Mouse (Mus musculus): ENCODE measurements around the gene Diras2. TPM values are rescaled to one million over a fixed set of nuclear protein-coding genes. Genes with fewer than 3 reads are reported as not detected.
"Not testable (repeated sequence)": the region's sequence is repeated elsewhere in the genome, so short reads cannot be mapped to it uniquely, and the experiment has no call there.

Diras2 gene
- polyA plus RNA-seq, 1 experiment, result 0.30 TPM

- Histone ChIP-seq H3K4me2 (ENCODE audit: low read depth) (no peak overlapping the region), H3ac (ENCODE audit: control insufficient read depth, insufficient read length) (no peak overlapping the region), H3K4me3 (no peak overlapping the region), H3K27me3 (ENCODE audit: control insufficient read depth, insufficient read depth, insufficient read length) (no peaks in the 10 kb centered on the region), H3K36me3 (ENCODE audit: control insufficient read depth, insufficient read depth) (no peaks in the 10 kb centered on the region), H3K79me2 (ENCODE audit: control insufficient read depth, insufficient read depth) (no peaks in the 10 kb centered on the region)
- TF ChIP-seq TCF3 (IDR thresholded peaks at IDR 0.05; ENCODE audit: insufficient read length, low read depth) (no peak), POLR2A (IDR thresholded peaks at IDR 0.05; ENCODE audit: insufficient read length, low read depth) (no peak), MYOD1 (IDR thresholded peaks at IDR 0.05; ENCODE audit: control insufficient read depth in 1 of 3, insufficient read length in 2 of 3, low read depth in 2 of 3) (no peak), E2F4 (IDR thresholded peaks at IDR 0.05; ENCODE audit: insufficient read depth) (no peak), REST (IDR thresholded peaks at IDR 0.05; ENCODE audit: insufficient read depth, insufficient read length) (no peak), USF1 (IDR thresholded peaks at IDR 0.05; ENCODE audit: low read depth) (no peak), TCF12 (IDR thresholded peaks at IDR 0.05; ENCODE audit: insufficient read depth, poor library complexity, severe bottlenecking) (no peak), SRF (IDR thresholded peaks at IDR 0.05; ENCODE audit: control insufficient read depth, insufficient read length, low read depth) (no peak), MYOG (IDR thresholded peaks at IDR 0.05; ENCODE audit: control insufficient read depth in 1 of 3, insufficient read depth in 1 of 3, insufficient read length in 2 of 3, low read depth in 2 of 3) (no peak), MAX (IDR thresholded peaks at IDR 0.05; ENCODE audit: low read depth) (no peak)
Observed at GRCm38 (mm10) chr13:52507460-52508293, 23.4 kb downstream of the Diras2 start.

GRCm38 (mm10) chr13:52506822-52507221 lies 24.3 kb downstream of the Diras2 start:
- not testable (repeated sequence) for H3K36me3 ChIP-seq (ENCODE audit: control insufficient read depth, insufficient read depth); H3K27me3 ChIP-seq (ENCODE audit: control insufficient read depth, insufficient read depth, insufficient read length); H3K4me2 ChIP-seq (ENCODE audit: low read depth); H3K4me3 ChIP-seq; H3ac ChIP-seq (ENCODE audit: control insufficient read depth, insufficient read length); H3K79me2 ChIP-seq (ENCODE audit: control insufficient read depth, insufficient read depth)

- not testable (repeated sequence) for H3K36me3 ChIP-seq (ENCODE audit: control insufficient read depth, insufficient read depth); H3K27me3 ChIP-seq (ENCODE audit: control insufficient read depth, insufficient read depth, insufficient read length); H3K4me3 ChIP-seq; H3ac ChIP-seq (ENCODE audit: control insufficient read depth, insufficient read length); H3K4me2 ChIP-seq (ENCODE audit: low read depth); H3K79me2 ChIP-seq (ENCODE audit: control insufficient read depth, insufficient read depth)
Observed at GRCm38 (mm10) chr13:52505683-52506285, 25.3 kb downstream of the Diras2 start.

GRCm38 (mm10) chr13:52501686-52502085 lies 29.4 kb downstream of the Diras2 start:
- no peak for TF ChIP-seq USF1 (IDR thresholded peaks at IDR 0.05; ENCODE audit: low read depth)
- TF ChIP-seq POLR2AphosphoS2 (IDR thresholded peaks at IDR 0.05; ENCODE audit: insufficient read length, low read depth), result no peak
- no peak for TF ChIP-seq TCF3 (IDR thresholded peaks at IDR 0.05; ENCODE audit: insufficient read length, low read depth)
- TF ChIP-seq REST (IDR thresholded peaks at IDR 0.05; ENCODE audit: insufficient read depth, insufficient read length), result no peak
- no peak for TF ChIP-seq MAX (IDR thresholded peaks at IDR 0.05; ENCODE audit: low read depth)
- TF ChIP-seq SRF (IDR thresholded peaks at IDR 0.05; ENCODE audit: control insufficient read depth, insufficient read length, low read depth), result no peak
- no peak for TF ChIP-seq E2F4 (IDR thresholded peaks at IDR 0.05; ENCODE audit: insufficient read depth)
- no peak for TF ChIP-seq MYOG (IDR thresholded peaks at IDR 0.05; ENCODE audit: control insufficient read depth in 1 of 3, insufficient read depth in 1 of 3, insufficient read length in 2 of 3, low read depth in 2 of 3)
- no peak for TF ChIP-seq POLR2A (IDR thresholded peaks at IDR 0.05; ENCODE audit: insufficient read length, low read depth)
- TF ChIP-seq CEBPB (IDR thresholded peaks at IDR 0.05; ENCODE audit: insufficient read depth, poor library complexity, severe bottlenecking), result no peak
- no peak for TF ChIP-seq MYOD1 (IDR thresholded peaks at IDR 0.05; ENCODE audit: control insufficient read depth in 1 of 3, insufficient read length in 2 of 3, low read depth in 2 of 3)
- TF ChIP-seq TCF12 (IDR thresholded peaks at IDR 0.05; ENCODE audit: insufficient read depth, poor library complexity, severe bottlenecking), result no peak
- Histone ChIP-seq H3K79me2 (ENCODE audit: control insufficient read depth, insufficient read depth) (no peaks in the 10 kb centered on the region), H3K36me3 (ENCODE audit: control insufficient read depth, insufficient read depth) (no peaks in the 10 kb centered on the region), H3ac (ENCODE audit: control insufficient read depth, insufficient read length) (no peak overlapping the region), H3K27me3 (ENCODE audit: control insufficient read depth, insufficient read depth, insufficient read length) (no peaks in the 10 kb centered on the region), H3K4me2 (ENCODE audit: low read depth) (no peak overlapping the region), H3K4me3 (no peak overlapping the region)

- Histone ChIP-seq H3ac (ENCODE audit: control insufficient read depth, insufficient read length) (no peak overlapping the region), H3K36me3 (ENCODE audit: control insufficient read depth, insufficient read depth) (no peaks in the 10 kb centered on the region), H3K27me3 (ENCODE audit: control insufficient read depth, insufficient read depth, insufficient read length) (no peaks in the 10 kb centered on the region), H3K79me2 (ENCODE audit: control insufficient read depth, insufficient read depth) (no peaks in the 10 kb centered on the region), H3K4me2 (ENCODE audit: low read depth) (no peak overlapping the region), H3K4me3 (no peak overlapping the region)
- no peak for TF ChIP-seq TCF12 (IDR thresholded peaks at IDR 0.05; ENCODE audit: insufficient read depth, poor library complexity, severe bottlenecking)
- no peak for TF ChIP-seq REST (IDR thresholded peaks at IDR 0.05; ENCODE audit: insufficient read depth, insufficient read length)
- TF ChIP-seq MAX (IDR thresholded peaks at IDR 0.05; ENCODE audit: low read depth), result no peak
- TF ChIP-seq POLR2A (IDR thresholded peaks at IDR 0.05; ENCODE audit: insufficient read length, low read depth), result no peak
- no peak for TF ChIP-seq TCF3 (IDR thresholded peaks at IDR 0.05; ENCODE audit: insufficient read length, low read depth)
- TF ChIP-seq POLR2AphosphoS2 (IDR thresholded peaks at IDR 0.05; ENCODE audit: insufficient read length, low read depth), result no peak
- no peak for TF ChIP-seq MYOG (IDR thresholded peaks at IDR 0.05; ENCODE audit: control insufficient read depth in 1 of 3, insufficient read depth in 1 of 3, insufficient read length in 2 of 3, low read depth in 2 of 3)
- no peak for TF ChIP-seq SRF (IDR thresholded peaks at IDR 0.05; ENCODE audit: control insufficient read depth, insufficient read length, low read depth)
- TF ChIP-seq CEBPB (IDR thresholded peaks at IDR 0.05; ENCODE audit: insufficient read depth, poor library complexity, severe bottlenecking), result no peak
- no peak for TF ChIP-seq MYOD1 (IDR thresholded peaks at IDR 0.05; ENCODE audit: control insufficient read depth in 1 of 3, insufficient read length in 2 of 3, low read depth in 2 of 3)
- no peak for TF ChIP-seq USF1 (IDR thresholded peaks at IDR 0.05; ENCODE audit: low read depth)
- no peak for TF ChIP-seq E2F4 (IDR thresholded peaks at IDR 0.05; ENCODE audit: insufficient read depth)
Observed at GRCm38 (mm10) chr13:52497029-52497550, 34.0 kb downstream of the Diras2 start.

Measured in myocyte (in vitro differentiated cells).